Mouse (Mus musculus): ENCODE data around the gene Ccer1. TPM values are rescaled to one million over a fixed set of nuclear protein-coding genes. Genes with fewer than 3 reads are reported as not detected.

Ccer1 gene
- not detected in 2 replicates for polyA plus RNA-seq (2015; fragmentation: Nextera tagmentation; extraction: Ambion mirVana)

DNA sequence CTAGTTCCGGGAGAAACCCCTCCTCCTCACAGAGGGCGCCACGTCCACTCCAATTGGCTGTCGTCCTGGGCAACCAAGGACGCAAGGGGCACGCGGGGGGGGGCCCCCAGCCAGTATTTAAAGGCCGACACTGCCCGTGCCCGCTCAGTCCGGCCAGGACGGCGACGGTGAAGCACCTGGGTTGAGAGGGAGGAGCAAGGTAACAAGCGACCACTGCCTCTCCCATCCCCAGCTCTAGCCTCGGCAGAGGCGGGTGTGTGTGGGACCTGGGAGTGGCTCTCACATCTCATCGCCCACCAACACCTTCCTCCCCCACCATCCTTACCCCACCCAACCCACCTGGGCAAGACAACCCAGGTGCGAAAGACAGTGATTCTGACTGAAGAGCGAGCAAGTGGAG is at the start of gene Ccer1:
Gene Ccer1 (plus strand): TSS at position 147 of the 400 bp plus-strand sequence.
- Histone ChIP-seq H3K4me2 (ENCODE audit: low read depth, low read length) (no peak within 1 kb of the TSS), H3K9me3 (ENCODE audit: low read length) (no peaks in the 10 kb centered on the region), H3K9ac (replicated peaks) (no peak within 1 kb of the TSS), H3K4me1 (ENCODE audit: insufficient read depth) (no peaks in the 10 kb centered on the region), H3K36me3 (replicated peaks; ENCODE audit: insufficient read depth, low read length) (no peaks in the 10 kb centered on the region), H3K4me3 (ENCODE audit: low read depth, low read length) (no peak within 1 kb of the TSS), H3K27me3 (ENCODE audit: insufficient read depth, low read length) (no peaks in the 10 kb centered on the region), H3K27ac (ENCODE audit: low read depth) (no peak within 1 kb of the TSS)
- TF ChIP-seq CTCF (IDR thresholded peaks at IDR 0.05; ENCODE audit: low read depth) (no peak), EP300 (IDR thresholded peaks at IDR 0.05; ENCODE audit: low read depth) (no peak)
- no peak for DNase-seq
- 73% methylated on average over 20 of the region's 20 CpGs for WGBS (ENCODE audit: insufficient replicate concordance)
- no peak for ATAC-seq

GRCm38 (mm10) chr10:97643768-97644167 is 49.1 kb upstream of the Ccer1 start, which contains the start of gene Epyc:
Gene Epyc (plus strand): TSS chr10:97644068.
- no peaks in the 10 kb centered on the region for H3K36me3 ChIP-seq (replicated peaks; ENCODE audit: insufficient read depth, low read length)
- no peaks in the 10 kb centered on the region for H3K27me3 ChIP-seq (ENCODE audit: insufficient read depth, low read length)
- no peak for DNase-seq
- 71% methylated on average over 2 of the region's 2 CpGs for WGBS (ENCODE audit: insufficient replicate concordance)
- TF ChIP-seq CTCF (IDR thresholded peaks at IDR 0.05; ENCODE audit: low read depth) = no peak
- no peak for TF ChIP-seq EP300 (IDR thresholded peaks at IDR 0.05; ENCODE audit: low read depth)
- H3K9ac ChIP-seq (replicated peaks) = no peak within 1 kb of the TSS
- no peak for ATAC-seq
- H3K4me1 ChIP-seq (ENCODE audit: insufficient read depth) = no peaks in the 10 kb centered on the region
- H3K9me3 ChIP-seq (ENCODE audit: low read length) = no peaks in the 10 kb centered on the region
- H3K4me3 ChIP-seq (ENCODE audit: low read depth, low read length) = no peak within 1 kb of the TSS
- no peak within 1 kb of the TSS for H3K4me2 ChIP-seq (ENCODE audit: low read depth, low read length)
- H3K27ac ChIP-seq (ENCODE audit: low read depth) = no peak within 1 kb of the TSS

- 69% methylated on average over 2 of the region's 2 CpGs for WGBS (ENCODE audit: insufficient replicate concordance)
- no peak for ATAC-seq
These were observed 42.5 kb upstream of the Ccer1 start for GRCm38 (mm10) chr10:97650334-97650733.

GRCm38 (mm10) chr10:97659489-97659888 is 33.4 kb upstream of the Ccer1 start:
- Histone ChIP-seq H3K4me1 (ENCODE audit: insufficient read depth) (no peaks in the 10 kb centered on the region), H3K9me3 (ENCODE audit: low read length) (no peaks in the 10 kb centered on the region), H3K9ac (replicated peaks) (no peak overlapping the region), H3K27me3 (ENCODE audit: insufficient read depth, low read length) (no peaks in the 10 kb centered on the region), H3K4me2 (ENCODE audit: low read depth, low read length) (no peak overlapping the region), H3K27ac (ENCODE audit: low read depth) (no peak overlapping the region), H3K36me3 (replicated peaks; ENCODE audit: insufficient read depth, low read length) (no peaks in the 10 kb centered on the region), H3K4me3 (ENCODE audit: low read depth, low read length) (no peak overlapping the region)
- ATAC-seq = no peak
- 73% methylated on average over 1 of the region's 1 CpGs for WGBS (ENCODE audit: insufficient replicate concordance)
- TF ChIP-seq CTCF (IDR thresholded peaks at IDR 0.05; ENCODE audit: low read depth) = no peak
- TF ChIP-seq EP300 (IDR thresholded peaks at IDR 0.05; ENCODE audit: low read depth) = no peak
- DNase-seq = no peak

More at GRCm38 (mm10) chr10:97650334-97650733, 42.5 kb upstream of the Ccer1 start:
- Histone ChIP-seq H3K9me3 (ENCODE audit: low read length) (no peaks in the 10 kb centered on the region), H3K9ac (replicated peaks) (no peak overlapping the region), H3K27ac (ENCODE audit: low read depth) (no peak overlapping the region), H3K4me1 (ENCODE audit: insufficient read depth) (no peaks in the 10 kb centered on the region), H3K36me3 (replicated peaks; ENCODE audit: insufficient read depth, low read length) (no peaks in the 10 kb centered on the region), H3K4me2 (ENCODE audit: low read depth, low read length) (no peak overlapping the region), H3K27me3 (ENCODE audit: insufficient read depth, low read length) (no peaks in the 10 kb centered on the region), H3K4me3 (ENCODE audit: low read depth, low read length) (no peak overlapping the region)
- no peak for DNase-seq
- no peak for TF ChIP-seq CTCF (IDR thresholded peaks at IDR 0.05; ENCODE audit: low read depth)
- TF ChIP-seq EP300 (IDR thresholded peaks at IDR 0.05; ENCODE audit: low read depth) = no peak

- H3K4me2 ChIP-seq (ENCODE audit: low read depth, low read length) = no peak overlapping the region
- no peaks in the 10 kb centered on the region for H3K36me3 ChIP-seq (replicated peaks; ENCODE audit: insufficient read depth, low read length)
- H3K9ac ChIP-seq (replicated peaks) = no peak overlapping the region
- H3K4me1 ChIP-seq (ENCODE audit: insufficient read depth) = no peaks in the 10 kb centered on the region
- H3K27me3 ChIP-seq (ENCODE audit: insufficient read depth, low read length) = no peaks in the 10 kb centered on the region
- DNase-seq (no peak), ATAC-seq (no peak)
- no peak overlapping the region for H3K27ac ChIP-seq (ENCODE audit: low read depth)
- H3K9me3 ChIP-seq (ENCODE audit: low read length) = no peaks in the 10 kb centered on the region
- no peak overlapping the region for H3K4me3 ChIP-seq (ENCODE audit: low read depth, low read length)
- TF ChIP-seq CTCF (IDR thresholded peaks at IDR 0.05; ENCODE audit: low read depth) (no peak), EP300 (IDR thresholded peaks at IDR 0.05; ENCODE audit: low read depth) (no peak)
- WGBS (ENCODE audit: insufficient replicate concordance) = 58% methylated on average over 4 of the region's 4 CpGs
These were observed 24.2 kb upstream of the Ccer1 start for GRCm38 (mm10) chr10:97668656-97669055.

DNA sequence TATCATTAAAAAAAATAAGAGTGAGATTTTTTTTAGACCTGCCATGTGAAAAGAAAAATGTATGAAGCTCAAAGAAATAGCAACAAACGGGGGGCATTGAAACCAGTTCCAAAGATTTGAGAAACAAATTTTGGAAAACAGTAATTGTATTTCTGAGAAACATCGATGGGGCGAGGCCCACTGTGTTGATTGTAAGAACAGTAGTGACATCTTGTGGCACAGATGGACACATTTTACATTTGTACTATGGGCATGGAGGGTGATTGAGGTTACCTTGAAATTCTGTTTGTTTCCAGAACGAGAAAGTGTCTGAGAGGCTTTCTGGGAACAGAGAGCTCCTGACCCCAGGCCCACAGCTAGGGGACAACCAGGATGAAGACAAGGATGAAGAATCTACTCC is 22.7 kb upstream of the Ccer1 start:
- TF ChIP-seq CTCF (IDR thresholded peaks at IDR 0.05; ENCODE audit: low read depth) (peak; percentile 46), EP300 (IDR thresholded peaks at IDR 0.05; ENCODE audit: low read depth) (no peak)
- DNase-seq = no peak
- H3K27ac ChIP-seq (ENCODE audit: low read depth) = no peak overlapping the region
- ATAC-seq = no peak
- no peaks in the 10 kb centered on the region for H3K36me3 ChIP-seq (replicated peaks; ENCODE audit: insufficient read depth, low read length)
- no peaks in the 10 kb centered on the region for H3K9me3 ChIP-seq (ENCODE audit: low read length)
- WGBS (ENCODE audit: insufficient replicate concordance) = 58% methylated on average over 4 of the region's 4 CpGs
- no peak overlapping the region for H3K9ac ChIP-seq (replicated peaks)
- no peaks in the 10 kb centered on the region for H3K4me1 ChIP-seq (ENCODE audit: insufficient read depth)
- no peaks in the 10 kb centered on the region for H3K27me3 ChIP-seq (ENCODE audit: insufficient read depth, low read length)
- H3K4me3 ChIP-seq (ENCODE audit: low read depth, low read length) = no peak overlapping the region
- no peak overlapping the region for H3K4me2 ChIP-seq (ENCODE audit: low read depth, low read length)

GRCm38 (mm10) chr10:97673239-97673638 is 19.6 kb upstream of the Ccer1 start:
- Histone ChIP-seq H3K9me3 (ENCODE audit: low read length) (no peaks in the 10 kb centered on the region), H3K4me1 (ENCODE audit: insufficient read depth) (no peaks in the 10 kb centered on the region), H3K27me3 (ENCODE audit: insufficient read depth, low read length) (no peaks in the 10 kb centered on the region), H3K4me3 (ENCODE audit: low read depth, low read length) (no peak overlapping the region), H3K4me2 (ENCODE audit: low read depth, low read length) (no peak overlapping the region), H3K27ac (ENCODE audit: low read depth) (no peak overlapping the region), H3K36me3 (replicated peaks; ENCODE audit: insufficient read depth, low read length) (no peaks in the 10 kb centered on the region), H3K9ac (replicated peaks) (no peak overlapping the region)
- TF ChIP-seq EP300 (IDR thresholded peaks at IDR 0.05; ENCODE audit: low read depth) (no peak), CTCF (IDR thresholded peaks at IDR 0.05; ENCODE audit: low read depth) (no peak)
- ATAC-seq (no peak), DNase-seq (no peak)
- WGBS (ENCODE audit: insufficient replicate concordance) = 52% methylated on average over 2 of the region's 2 CpGs

All from liver, postnatal 0 days (tissue).